23 mouse cellular contexts compared by ENCODE assay signal in genomic region chr1:76980498-76981152, GRCm38 (mm10).
DNase-seq lines count a peak whose midpoint lies in the region; ATAC-seq lines count a peak whose summit lies in the region.
"Had no signal": no experiment of that assay in that cellular context is flagged by ENCODE, and none has a peak within 500 bp of the region (broad histone marks: within the 10 kb centered on the region; RNA-seq: fewer than 3 reads in every experiment).

No protein-coding gene starts in this region.

- no peak for DNase-seq in heart, embryonic 10.5 days (ENCODE audit: low spot score)
- no peak for DNase-seq in heart, adult 11 months
- DNase-seq in heart, adult 18-20 months = no peak
- DNase-seq in limb, embryonic 10.5 days (ENCODE audit: low spot score) = no peak
- no peak for DNase-seq in thymus, postnatal 36 days
- DNase-seq: adrenal gland, postnatal 14 days; cerebellum, adult 18-20 months; cerebellum, adult 9-11 months; cerebellum, postnatal 36 days; gastrocnemius, postnatal 10 days; heart, postnatal 36 days; kidney, adult 8-10 months had no signal

- H3K27ac ChIP-seq in heart, embryonic 10.5 days = peak overlapping the region; percentile 43
- H3K27ac ChIP-seq in heart, embryonic 14.5 days (replicated peaks in 1 of 2; ENCODE audit: control insufficient read depth in 1 of 2, insufficient read depth in 1 of 2, low read depth in 2 of 2, low read length in 2 of 2) = peak overlapping the region; percentile 64 to 69
- no peak overlapping the region for H3K27ac ChIP-seq in limb, embryonic 13.5 days
- no peak overlapping the region for H3K27ac ChIP-seq in limb, embryonic 10.5 days
- H3K27ac ChIP-seq: embryonic facial prominence, embryonic 13.5 days; forebrain, embryonic 12.5 days; hindbrain, embryonic 12.5 days had no signal

- H3K9ac ChIP-seq in heart, embryonic 14.5 days (ENCODE audit: low read length) = no peak overlapping the region
- H3K9ac ChIP-seq in limb, embryonic 13.5 days = no peak overlapping the region
- H3K9ac ChIP-seq: embryonic facial prominence, embryonic 13.5 days; forebrain, embryonic 12.5 days; hindbrain, embryonic 12.5 days had no signal

- no peak for ATAC-seq in heart, embryonic 14.5 days (ENCODE audit: insufficient number of reproducible peaks, insufficient read depth, low FRiP score, low read depth)
- ATAC-seq in limb, embryonic 13.5 days (ENCODE audit: low FRiP score, low read depth) = 0 out of 2 replicates have a peak, but pooled peaks have one; percentile 15
- ATAC-seq: activated CD4-positive, CD25-positive, alpha-beta regulatory T cell, adult 4 months; forebrain, embryonic 16.5 days; hindbrain, embryonic 16.5 days; inflammation-experienced regulatory T-cells, adult 6 months; intestine, postnatal 0 days; Patski had no signal

- H3K9me3 ChIP-seq in heart, embryonic 10.5 days = no peaks in the 10 kb centered on the region
- no peaks in the 10 kb centered on the region for H3K9me3 ChIP-seq in heart, embryonic 14.5 days (ENCODE audit: control insufficient read depth, low read length)
- H3K9me3 ChIP-seq in limb, embryonic 13.5 days = no peaks in the 10 kb centered on the region
- H3K9me3 ChIP-seq in limb, embryonic 10.5 days (replicated peaks) = no peaks in the 10 kb centered on the region
- H3K9me3 ChIP-seq: embryonic facial prominence, embryonic 13.5 days; forebrain, embryonic 12.5 days; hindbrain, embryonic 12.5 days had no signal

- H3K4me3 ChIP-seq in heart, embryonic 10.5 days = no peak overlapping the region
- H3K4me3 ChIP-seq in heart, embryonic 14.5 days (ENCODE audit: control insufficient read depth in 1 of 2, insufficient read depth in 1 of 2, low read depth in 1 of 2, low read length in 2 of 2) = no peak overlapping the region
- H3K4me3 ChIP-seq in limb, embryonic 13.5 days = no peak overlapping the region
- H3K4me3 ChIP-seq in limb, embryonic 10.5 days = no peak overlapping the region
- H3K4me3 ChIP-seq: embryonic facial prominence, embryonic 13.5 days; forebrain, embryonic 12.5 days; hindbrain, embryonic 12.5 days had no signal

- no peaks in the 10 kb centered on the region for H3K27me3 ChIP-seq in heart, embryonic 10.5 days (ENCODE audit: insufficient read depth, poor library complexity, severe bottlenecking)
- H3K27me3 ChIP-seq in heart, embryonic 14.5 days (ENCODE audit: control insufficient read depth, insufficient read depth, low read length) = no peaks in the 10 kb centered on the region
- 0 out of 2 replicates have a peak, but pooled peaks cover under 1% of the 10 kb centered on the region for H3K27me3 ChIP-seq in limb, embryonic 13.5 days
- no peaks in the 10 kb centered on the region for H3K27me3 ChIP-seq in limb, embryonic 10.5 days (ENCODE audit: low read depth, poor library complexity, severe bottlenecking)
- H3K27me3 ChIP-seq: embryonic facial prominence, embryonic 13.5 days; forebrain, embryonic 12.5 days; hindbrain, embryonic 12.5 days had no signal

- no peak overlapping the region for H3K4me2 ChIP-seq in heart, embryonic 14.5 days (ENCODE audit: low read length)
- no peak overlapping the region for H3K4me2 ChIP-seq in limb, embryonic 13.5 days (replicated peaks)
- H3K4me2 ChIP-seq: embryonic facial prominence, embryonic 13.5 days; forebrain, embryonic 12.5 days; hindbrain, embryonic 12.5 days had no signal

- 66% methylated on average over 9 of the region's 9 CpGs for WGBS in heart, embryonic 10.5 days
- WGBS in heart, embryonic 14.5 days = 52% methylated on average over 9 of the region's 9 CpGs
- 41% methylated on average over 9 of the region's 9 CpGs for WGBS in limb, embryonic 13.5 days
- 83% methylated on average over 9 of the region's 9 CpGs for WGBS in limb, embryonic 10.5 days

- no peaks in the 10 kb centered on the region for H3K36me3 ChIP-seq in heart, embryonic 10.5 days
- no peaks in the 10 kb centered on the region for H3K36me3 ChIP-seq in heart, embryonic 14.5 days (ENCODE audit: control insufficient read depth, insufficient read depth, low read length)
- H3K36me3 ChIP-seq in limb, embryonic 13.5 days = no peaks in the 10 kb centered on the region
- H3K36me3 ChIP-seq in limb, embryonic 10.5 days = no peaks in the 10 kb centered on the region
- H3K36me3 ChIP-seq: embryonic facial prominence, embryonic 13.5 days; forebrain, embryonic 12.5 days; hindbrain, embryonic 12.5 days had no signal

- peaks cover 31% of the 10 kb centered on the region for H3K4me1 ChIP-seq in heart, embryonic 10.5 days
- H3K4me1 ChIP-seq in heart, embryonic 14.5 days (ENCODE audit: control insufficient read depth in 2 of 2, insufficient read depth in 2 of 2, low read length in 2 of 2) = peaks cover 10 to 33% of the 10 kb centered on the region in 2 experiments
- H3K4me1 ChIP-seq in limb, embryonic 13.5 days = peaks cover 10% of the 10 kb centered on the region; the same call in 1 of the 2 replicates
- H3K4me1 ChIP-seq in limb, embryonic 10.5 days = peaks cover 16% of the 10 kb centered on the region

Comparison
In these comparisons a context has a peak if more than half of its experiments do, and no peak if none do; other contexts are left out.
1. H3K27ac ChIP-seq: peak in heart, embryonic 10.5 days (single experiment) and heart, embryonic 14.5 days (2 of 2); none in limb, embryonic 13.5 days (single experiment) and limb, embryonic 10.5 days (single experiment).